Comparison of ENCODE assay signal across 15 mouse cellular contexts in the genomic region with DNA sequence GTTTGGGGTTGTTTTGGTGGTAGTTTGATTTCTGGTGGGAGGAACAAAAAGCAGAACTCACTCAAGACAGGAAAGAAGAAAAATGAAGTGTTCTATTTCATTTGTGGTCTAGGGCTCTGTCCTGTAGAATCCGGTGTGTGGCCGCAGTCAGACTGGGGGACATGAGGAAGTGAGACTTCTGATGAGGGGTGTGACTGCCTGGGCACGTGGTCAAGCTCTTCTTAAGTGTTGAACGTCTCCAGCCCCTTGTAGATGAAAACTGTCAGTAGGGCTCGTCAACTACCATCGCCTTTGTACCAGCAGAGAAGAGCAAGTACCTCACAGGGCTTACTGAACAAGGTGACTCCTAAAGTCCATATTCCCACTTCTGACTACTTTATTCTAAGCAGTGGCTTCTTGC. TPM values are rescaled to one million over a fixed set of nuclear protein-coding genes. Genes with fewer than 3 reads are reported as not detected.
DNase-seq lines count a peak whose midpoint lies in the region; ATAC-seq and TF ChIP-seq lines count a peak whose summit lies in the region.
"Had no signal": no experiment of that assay in that cellular context is flagged by ENCODE, and none has a peak within 500 bp of the region (broad histone marks: within the 10 kb centered on the region; RNA-seq: fewer than 3 reads in every experiment).

No protein-coding gene starts in this region.

- peaks cover 26% of the 10 kb centered on the region for H3K36me3 ChIP-seq in lung, postnatal 0 days (ENCODE audit: insufficient read depth, low read length)
- H3K36me3 ChIP-seq in splenic B cell, adult 2 months (ENCODE audit: control insufficient read depth, insufficient read depth, low read length, poor library complexity, severe bottlenecking): peaks cover 13% of the 10 kb centered on the region
- peaks cover 34% of the 10 kb centered on the region for H3K36me3 ChIP-seq in intestine, embryonic 15.5 days

- H3K9ac ChIP-seq in lung, postnatal 0 days (replicated peaks; ENCODE audit: low read depth): no peak overlapping the region
- no peak overlapping the region for H3K9ac ChIP-seq in intestine, embryonic 15.5 days
- H3K9ac ChIP-seq: hindbrain, embryonic 12.5 days; limb, embryonic 15.5 days had no signal

- ATAC-seq in lung, postnatal 0 days: no peak
- ATAC-seq in megakaryocyte, adult 5-6 weeks (ENCODE audit: poor library complexity, severe bottlenecking): peak; percentile 95
- ATAC-seq in intestine, embryonic 15.5 days: no peak
- ATAC-seq: intestine, postnatal 0 days had no signal

- no peaks in the 10 kb centered on the region for H3K4me1 ChIP-seq in lung, postnatal 0 days (ENCODE audit: insufficient read depth, low read depth, low read length)
- no peaks in the 10 kb centered on the region for H3K4me1 ChIP-seq in lung, adult 2 months (ENCODE audit: control insufficient read depth, insufficient read depth, low read length)
- no peaks in the 10 kb centered on the region for H3K4me1 ChIP-seq in intestine, embryonic 15.5 days (replicated peaks)
- H3K4me1 ChIP-seq: hindbrain, embryonic 12.5 days; limb, embryonic 15.5 days; midbrain, embryonic 10.5 days had no signal

- H3K4me3 ChIP-seq in lung, postnatal 0 days (ENCODE audit: low read depth, low read length): no peak overlapping the region
- no peak overlapping the region for H3K4me3 ChIP-seq in lung, adult 2 months (replicated peaks; ENCODE audit: extremely low read depth, low read depth, low read length)
- no peak overlapping the region for H3K4me3 ChIP-seq in intestine, embryonic 15.5 days (replicated peaks)
- H3K4me3 ChIP-seq: heart, embryonic 10.5 days; hindbrain, embryonic 12.5 days; limb, embryonic 15.5 days; midbrain, embryonic 10.5 days had no signal

- no peak for TF ChIP-seq EP300 in lung, postnatal 0 days (IDR thresholded peaks at IDR 0.05)

- no peak overlapping the region for H3K27ac ChIP-seq in lung, postnatal 0 days (ENCODE audit: low read length)
- no peak overlapping the region for H3K27ac ChIP-seq in intestine, embryonic 15.5 days
- H3K27ac ChIP-seq: heart, embryonic 10.5 days; hindbrain, embryonic 12.5 days; limb, embryonic 15.5 days; midbrain, embryonic 10.5 days had no signal

- H3K4me2 ChIP-seq in lung, postnatal 0 days (replicated peaks; ENCODE audit: low read depth, low read length): no peak overlapping the region
- H3K4me2 ChIP-seq in intestine, embryonic 15.5 days (replicated peaks): no peak overlapping the region
- H3K4me2 ChIP-seq: hindbrain, embryonic 12.5 days; limb, embryonic 15.5 days had no signal

- no peak for TF ChIP-seq POLR2A in lung, adult 2 months (IDR thresholded peaks at IDR 0.05; ENCODE audit: borderline replicate concordance, extremely low read depth, low read depth, low read length)

- H3K9me3 ChIP-seq in lung, postnatal 0 days (ENCODE audit: low read length): no peaks in the 10 kb centered on the region
- no peaks in the 10 kb centered on the region for H3K9me3 ChIP-seq in intestine, embryonic 15.5 days
- H3K9me3 ChIP-seq: heart, embryonic 10.5 days; hindbrain, embryonic 12.5 days; limb, embryonic 15.5 days; midbrain, embryonic 10.5 days had no signal

- H3K27me3 ChIP-seq in lung, postnatal 0 days (replicated peaks; ENCODE audit: insufficient read depth, low read length): no peaks in the 10 kb centered on the region
- no peaks in the 10 kb centered on the region for H3K27me3 ChIP-seq in splenic B cell, adult 2 months (ENCODE audit: control insufficient read depth, insufficient read depth, low read length, poor library complexity, severe bottlenecking)
- H3K27me3 ChIP-seq in intestine, embryonic 15.5 days (replicated peaks): no peaks in the 10 kb centered on the region
- H3K27me3 ChIP-seq: hindbrain, embryonic 12.5 days; limb, embryonic 15.5 days had no signal

- no peak for TF ChIP-seq CTCF in lung, postnatal 0 days (IDR thresholded peaks at IDR 0.05)
- no peak for TF ChIP-seq CTCF in lung, adult 2 months (IDR thresholded peaks at IDR 0.05; ENCODE audit: insufficient read depth, low read length)

- WGBS in lung, postnatal 0 days: 76% methylated on average over 6 of the region's 6 CpGs
- 77% methylated on average over 6 of the region's 6 CpGs for WGBS in lung, adult 2 months
- WGBS in intestine, embryonic 15.5 days: 88% methylated on average over 6 of the region's 6 CpGs

- peak; percentile 28 for DNase-seq in lung, postnatal 0 days (ENCODE audit: low spot score)
- no peak for DNase-seq in lung, adult 2 months
- DNase-seq in c-Kit-positive CD71-negative TER-119-negative erythroid progenitor cells, embryonic 14.5 days (ENCODE audit: low read depth): peak; percentile 28
- DNase-seq in splenic B cell, adult 2 months (ENCODE audit: low read depth, low spot score): peak; percentile 84
- no peak for DNase-seq in yolk sac, embryonic 10.5 days (ENCODE audit: low spot score)
- DNase-seq: adrenal gland, postnatal 10 days; cerebellum, adult 2 months; thymus, postnatal 25 days had no signal

RNA-seq across cellular contexts. Expression of a gene that starts 33.1 kb away (rescaled TPM):
- polyA plus RNA-seq in lung, postnatal 0 days (2015; fragmentation: Nextera tagmentation; extraction: Ambion mirVana): 21.0 and 23.1 TPM in 2 replicates
- 17.7 and 20.1 TPM in 2 replicates for polyA plus RNA-seq in lung, adult 2 months (2012; rRNA removed)
- total RNA-seq in megakaryocyte, adult 5-6 weeks (2015): 38.4 and 41.6 TPM in 2 replicates
- 97.3 and 107 TPM in 2 replicates for total RNA-seq in megakaryocyte, adult 5-6 weeks (2017)
- polyA plus RNA-seq in intestine, embryonic 15.5 days (2015; fragmentation: Nextera tagmentation; extraction: Ambion mirVana): 109 TPM in 2 replicates

RNA-seq across cellular contexts. Expression of a gene that starts 39.1 kb away (rescaled TPM):
- 5.6 TPM in 2 replicates for polyA plus RNA-seq in lung, postnatal 0 days (2015; fragmentation: Nextera tagmentation; extraction: Ambion mirVana)
- 1.7 and 2.7 TPM in 2 replicates for polyA plus RNA-seq in lung, adult 2 months (2012; rRNA removed)
- 30.8 and 32.5 TPM in 2 replicates for total RNA-seq in megakaryocyte, adult 5-6 weeks (2015)
- 32.8 and 35.7 TPM in 2 replicates for total RNA-seq in megakaryocyte, adult 5-6 weeks (2017)
- 14.4 and 15.9 TPM in 2 replicates for polyA plus RNA-seq in intestine, embryonic 15.5 days (2015; fragmentation: Nextera tagmentation; extraction: Ambion mirVana)

Comparison
In these comparisons a context has a peak if more than half of its experiments do, and no peak if none do; other contexts are left out.
1. DNase-seq: peak in lung, postnatal 0 days (single experiment), c-Kit-positive CD71-negative TER-119-negative erythroid progenitor cells, embryonic 14.5 days (single experiment) and splenic B cell, adult 2 months (single experiment); none in lung, adult 2 months (single experiment) and yolk sac, embryonic 10.5 days (single experiment).